Mouse (Mus musculus) cerebellum, adult (tissue): ENCODE results near the gene Ceacam16.

Experiments
- ATAC-seq: cut with Nextera tagmentation; 2 replicates; pipeline ENCODE4 v1.9.2; 2017; ENCODE audit warnings: mild to moderate bottlenecking, moderate library complexity, mixed read lengths; ENCODE audit not compliant: insufficient number of reproducible peaks, low FRiP score, low TSS enrichment

The Ceacam16 gene

GRCm38 (mm10) chr7:19818440-19818839 lies 42.7 kb downstream of the Ceacam16 start:
- no peak for ATAC-seq

- ATAC-seq, result no peak
Measured at GRCm38 (mm10) chr7:19817382-19818105, 43.6 kb downstream of the Ceacam16 start.

GRCm38 (mm10) chr7:19816224-19816771 lies 44.8 kb downstream of the Ceacam16 start:
- no peak for ATAC-seq

GRCm38 (mm10) chr7:19815296-19816223 lies 45.5 kb downstream of the Ceacam16 start:
- ATAC-seq, result no peak

- ATAC-seq, result no peak
Measured at GRCm38 (mm10) chr7:19813579-19814122, 47.4 kb downstream of the Ceacam16 start.

- no peak for ATAC-seq
Measured at GRCm38 (mm10) chr7:19813161-19813560, 47.9 kb downstream of the Ceacam16 start.

GRCm38 (mm10) chr7:19811114-19811513 lies 50.0 kb downstream of the Ceacam16 start:
- no peak for ATAC-seq

GRCm38 (mm10) chr7:19809369-19809768 lies 51.7 kb downstream of the Ceacam16 start:
- no peak for ATAC-seq

- no peak for ATAC-seq
Measured at GRCm38 (mm10) chr7:19806356-19806969, 54.6 kb downstream of the Ceacam16 start.

- ATAC-seq, result no peak
Measured at GRCm38 (mm10) chr7:19802995-19803394, 58.1 kb downstream of the Ceacam16 start.
